Mouse (Mus musculus): ENCODE measurements at regions not wholly inside any gene's neighbourhood (a gene's known extent, or its start where the extent isn't known, plus 50 kb on each side); places are given as distances from the start of the nearest gene placed in this dataset.

DNA sequence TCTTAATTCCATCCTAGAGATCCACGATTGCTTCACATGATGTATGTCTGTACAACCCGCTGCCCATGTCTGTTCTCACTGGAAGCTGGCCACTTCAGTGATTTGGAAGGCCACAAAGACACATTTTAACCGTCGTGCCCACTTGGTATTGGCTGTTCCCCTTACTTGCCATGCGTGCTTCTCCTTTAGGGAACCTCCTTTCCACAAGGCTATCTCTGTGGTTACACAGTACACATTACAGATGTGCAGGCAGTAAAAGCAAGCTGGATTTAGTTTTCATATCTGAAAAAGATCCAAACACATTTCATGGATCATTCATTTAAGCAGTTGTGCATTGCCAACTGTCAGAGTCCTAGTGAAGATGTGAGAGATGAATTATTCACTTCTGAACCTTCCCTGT is 414.7 kb upstream of the Gm26657 start:
- H3K4me2 ChIP-seq (ENCODE audit: low read depth, low read length), result no peak overlapping the region
- WGBS, result 62% methylated on average over 5 of the region's 5 CpGs
- no peak overlapping the region for H3K27ac ChIP-seq (replicated peaks; ENCODE audit: low read depth, low read length)
- no peaks in the 10 kb centered on the region for H3K27me3 ChIP-seq (replicated peaks; ENCODE audit: control insufficient read depth, insufficient read depth, low read length)
- no peaks in the 10 kb centered on the region for H3K9me3 ChIP-seq (ENCODE audit: control insufficient read depth, low read length)
- no peak overlapping the region for H3K4me3 ChIP-seq (ENCODE audit: low read depth, low read length)
- peak; percentile 59 for DNase-seq (ENCODE audit: low spot score)
- no peaks in the 10 kb centered on the region for H3K4me1 ChIP-seq (ENCODE audit: control insufficient read depth, insufficient read depth, low read length)
- no peak overlapping the region for H3K9ac ChIP-seq (ENCODE audit: low read depth, low read length)
- no peak for ATAC-seq (ENCODE audit: low read depth)
- no peaks in the 10 kb centered on the region for H3K36me3 ChIP-seq (ENCODE audit: control insufficient read depth, insufficient read depth, low read length)

GRCm38 (mm10) chr4:56319134-56319533 is 420.7 kb upstream of the Gm26657 start:
- no peak overlapping the region for H3K4me3 ChIP-seq (ENCODE audit: low read depth, low read length)
- no peaks in the 10 kb centered on the region for H3K36me3 ChIP-seq (ENCODE audit: control insufficient read depth, insufficient read depth, low read length)
- H3K9me3 ChIP-seq (ENCODE audit: control insufficient read depth, low read length), result no peaks in the 10 kb centered on the region
- no peaks in the 10 kb centered on the region for H3K4me1 ChIP-seq (ENCODE audit: control insufficient read depth, insufficient read depth, low read length)
- H3K4me2 ChIP-seq (ENCODE audit: low read depth, low read length), result no peak overlapping the region
- no peak overlapping the region for H3K9ac ChIP-seq (ENCODE audit: low read depth, low read length)
- DNase-seq (ENCODE audit: low spot score) (peak; percentile 22), ATAC-seq (ENCODE audit: low read depth) (0 out of 2 replicates have a peak, but pooled peaks have one; percentile 26)
- H3K27ac ChIP-seq (replicated peaks; ENCODE audit: low read depth, low read length), result no peak overlapping the region; the same call in 1 of the 2 replicates
- H3K27me3 ChIP-seq (replicated peaks; ENCODE audit: control insufficient read depth, insufficient read depth, low read length), result no peaks in the 10 kb centered on the region
- 81% methylated on average over 4 of the region's 4 CpGs for WGBS

DNA sequence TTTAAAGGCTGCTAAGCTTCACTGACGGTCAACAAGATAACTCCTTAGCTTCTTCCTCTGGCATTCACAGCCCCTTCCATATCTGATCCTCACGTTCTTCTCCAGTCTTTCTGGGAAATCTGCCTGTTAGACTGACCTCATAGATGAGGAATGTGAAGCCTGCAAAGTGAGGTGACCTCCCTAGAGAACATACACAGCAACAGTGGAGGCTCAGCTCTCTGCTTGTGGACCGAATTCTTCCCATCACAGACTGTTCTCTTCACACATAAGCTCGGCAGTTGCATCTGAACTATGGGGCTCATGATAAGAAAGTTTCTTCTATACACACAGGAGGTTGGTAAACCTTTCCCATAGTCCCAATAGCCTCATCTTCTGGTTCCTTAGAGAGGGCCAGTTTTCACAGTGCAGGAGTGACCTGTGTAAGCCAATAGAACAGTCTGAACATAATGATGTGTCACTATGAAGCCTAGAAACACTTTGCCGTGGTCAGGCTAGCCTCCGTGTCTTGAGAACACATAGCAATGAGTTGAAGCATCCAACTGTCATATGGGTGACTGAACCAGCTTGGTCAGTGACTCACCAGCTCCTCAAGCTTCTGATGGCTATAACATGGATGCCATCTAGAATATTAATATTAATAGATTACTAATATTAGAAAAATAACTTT is 434.1 kb upstream of the Gm26657 start:
- Histone ChIP-seq H3K36me3 (ENCODE audit: control insufficient read depth, insufficient read depth, low read length) (no peaks in the 10 kb centered on the region), H3K4me1 (ENCODE audit: control insufficient read depth, insufficient read depth, low read length) (no peaks in the 10 kb centered on the region), H3K4me3 (ENCODE audit: low read depth, low read length) (no peak overlapping the region), H3K9me3 (ENCODE audit: control insufficient read depth, low read length) (no peaks in the 10 kb centered on the region), H3K9ac (ENCODE audit: low read depth, low read length) (no peak overlapping the region), H3K4me2 (ENCODE audit: low read depth, low read length) (no peak overlapping the region), H3K27me3 (replicated peaks; ENCODE audit: control insufficient read depth, insufficient read depth, low read length) (no peaks in the 10 kb centered on the region), H3K27ac (replicated peaks; ENCODE audit: low read depth, low read length) (no peak overlapping the region)
- no peak for ATAC-seq (ENCODE audit: low read depth)
- WGBS, result 73% methylated on average over 6 of the region's 6 CpGs
- peak; percentile 30 for DNase-seq (ENCODE audit: low spot score)

DNA sequence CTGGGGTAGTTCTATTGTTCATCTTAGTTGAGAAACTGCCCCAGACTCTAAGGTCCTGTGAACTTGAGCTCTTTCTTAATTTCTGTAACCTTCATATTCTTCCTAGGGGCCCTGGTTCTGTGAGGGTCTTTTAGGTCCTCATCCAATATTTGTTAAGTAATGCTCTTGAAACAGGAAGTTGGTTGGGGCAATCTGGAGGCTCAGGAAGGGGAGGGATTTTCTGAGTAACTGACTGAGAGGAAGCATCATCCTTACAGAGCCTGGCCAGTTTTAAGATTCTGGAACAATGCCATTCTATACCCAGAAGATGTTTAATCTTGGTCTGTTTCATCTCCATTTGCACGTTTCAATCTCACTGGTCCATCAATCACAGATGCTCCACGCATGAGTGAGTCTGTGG is 435.6 kb upstream of the Gm26657 start:
- DNase-seq (ENCODE audit: low spot score) (peak; percentile 40), ATAC-seq (ENCODE audit: low read depth) (peak; percentile 18; the same call in 1 of the 2 replicates)
- H3K9me3 ChIP-seq (ENCODE audit: control insufficient read depth, low read length), result no peaks in the 10 kb centered on the region
- H3K4me1 ChIP-seq (ENCODE audit: control insufficient read depth, insufficient read depth, low read length), result no peaks in the 10 kb centered on the region
- no peak overlapping the region for H3K9ac ChIP-seq (ENCODE audit: low read depth, low read length)
- H3K27me3 ChIP-seq (replicated peaks; ENCODE audit: control insufficient read depth, insufficient read depth, low read length), result no peaks in the 10 kb centered on the region
- H3K27ac ChIP-seq (replicated peaks; ENCODE audit: low read depth, low read length), result no peak overlapping the region
- no peak overlapping the region for H3K4me3 ChIP-seq (ENCODE audit: low read depth, low read length)
- H3K36me3 ChIP-seq (ENCODE audit: control insufficient read depth, insufficient read depth, low read length), result no peaks in the 10 kb centered on the region
- WGBS, result 47% methylated on average over 2 of the region's 2 CpGs
- no peak overlapping the region for H3K4me2 ChIP-seq (ENCODE audit: low read depth, low read length)

DNA sequence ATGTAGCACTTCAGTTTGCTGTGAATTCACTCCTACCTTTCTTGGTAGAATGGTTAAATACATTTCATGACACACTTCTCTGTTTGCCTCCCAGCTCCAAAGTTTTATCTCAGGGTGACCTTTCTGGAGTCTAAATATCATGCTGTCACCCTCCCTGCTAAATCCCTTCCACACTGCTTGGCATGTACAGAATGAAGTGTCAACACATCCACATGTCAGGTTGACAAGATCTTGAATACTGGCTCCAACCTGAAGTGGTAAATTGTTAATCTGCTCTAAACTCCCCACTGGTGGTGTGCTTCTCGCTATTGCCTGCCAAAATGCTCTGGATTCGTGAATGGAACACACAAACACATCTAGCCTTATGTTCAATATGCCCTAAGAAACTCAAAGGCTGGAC is 451.9 kb upstream of the Gm26657 start:
- 69% methylated on average over 2 of the region's 2 CpGs for WGBS
- Histone ChIP-seq H3K9me3 (ENCODE audit: control insufficient read depth, low read length) (no peaks in the 10 kb centered on the region), H3K27me3 (replicated peaks; ENCODE audit: control insufficient read depth, insufficient read depth, low read length) (no peaks in the 10 kb centered on the region), H3K4me1 (ENCODE audit: control insufficient read depth, insufficient read depth, low read length) (no peaks in the 10 kb centered on the region), H3K4me3 (ENCODE audit: low read depth, low read length) (no peak overlapping the region), H3K36me3 (ENCODE audit: control insufficient read depth, insufficient read depth, low read length) (no peaks in the 10 kb centered on the region), H3K27ac (replicated peaks; ENCODE audit: low read depth, low read length) (no peak overlapping the region), H3K4me2 (ENCODE audit: low read depth, low read length) (no peak overlapping the region), H3K9ac (ENCODE audit: low read depth, low read length) (no peak overlapping the region)
- no peak for ATAC-seq (ENCODE audit: low read depth)
- no peak for DNase-seq (ENCODE audit: low spot score)

- Histone ChIP-seq H3K4me3 (ENCODE audit: low read depth, low read length) (no peak overlapping the region), H3K27ac (replicated peaks; ENCODE audit: low read depth, low read length) (no peak overlapping the region), H3K36me3 (ENCODE audit: control insufficient read depth, insufficient read depth, low read length) (no peaks in the 10 kb centered on the region), H3K27me3 (replicated peaks; ENCODE audit: control insufficient read depth, insufficient read depth, low read length) (no peaks in the 10 kb centered on the region), H3K9ac (ENCODE audit: low read depth, low read length) (no peak overlapping the region), H3K4me1 (ENCODE audit: control insufficient read depth, insufficient read depth, low read length) (no peaks in the 10 kb centered on the region), H3K9me3 (ENCODE audit: control insufficient read depth, low read length) (no peaks in the 10 kb centered on the region), H3K4me2 (ENCODE audit: low read depth, low read length) (no peak overlapping the region)
- 57% methylated on average over 2 of the region's 2 CpGs for WGBS
- peak; percentile 44 for DNase-seq (ENCODE audit: low spot score)
- ATAC-seq (ENCODE audit: low read depth), result no peak
These were observed 455.4 kb upstream of the Gm26657 start for GRCm38 (mm10) chr4:56284490-56284889.

GRCm38 (mm10) chr4:56275836-56276235 is 464.0 kb upstream of the Gm26657 start:
- H3K27ac ChIP-seq (replicated peaks; ENCODE audit: low read depth, low read length), result no peak overlapping the region
- no peak overlapping the region for H3K4me3 ChIP-seq (ENCODE audit: low read depth, low read length)
- H3K9me3 ChIP-seq (ENCODE audit: control insufficient read depth, low read length), result no peaks in the 10 kb centered on the region
- no peak overlapping the region for H3K9ac ChIP-seq (ENCODE audit: low read depth, low read length)
- ATAC-seq (ENCODE audit: low read depth), result no peak
- no peaks in the 10 kb centered on the region for H3K4me1 ChIP-seq (ENCODE audit: control insufficient read depth, insufficient read depth, low read length)
- no peaks in the 10 kb centered on the region for H3K36me3 ChIP-seq (ENCODE audit: control insufficient read depth, insufficient read depth, low read length)
- H3K4me2 ChIP-seq (ENCODE audit: low read depth, low read length), result no peak overlapping the region
- no peak for DNase-seq (ENCODE audit: low spot score)
- WGBS, result 82% methylated on average over 3 of the region's 3 CpGs
- H3K27me3 ChIP-seq (replicated peaks; ENCODE audit: control insufficient read depth, insufficient read depth, low read length), result no peaks in the 10 kb centered on the region

DNA sequence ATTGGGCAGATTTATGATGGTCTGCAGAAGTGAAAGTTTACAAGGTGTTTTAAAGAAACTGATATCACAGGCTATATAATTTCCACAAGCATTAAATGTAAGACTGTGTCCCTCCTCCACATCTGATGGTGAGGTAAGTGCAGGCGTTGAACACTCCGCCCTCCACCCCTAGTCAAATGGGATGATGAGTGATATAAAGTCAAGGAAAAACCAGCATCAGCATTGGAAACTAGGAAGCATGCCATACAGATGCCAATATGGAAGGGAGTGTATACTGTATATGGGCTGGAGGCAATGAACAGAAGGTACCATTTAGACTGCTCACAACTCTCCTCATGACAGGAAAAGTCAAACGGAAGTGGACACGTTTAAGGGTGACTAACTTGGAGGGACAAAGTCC is 468.5 kb upstream of the Gm26657 start:
- Histone ChIP-seq H3K9me3 (ENCODE audit: control insufficient read depth, low read length) (no peaks in the 10 kb centered on the region), H3K27me3 (replicated peaks; ENCODE audit: control insufficient read depth, insufficient read depth, low read length) (no peaks in the 10 kb centered on the region), H3K36me3 (ENCODE audit: control insufficient read depth, insufficient read depth, low read length) (no peaks in the 10 kb centered on the region), H3K4me3 (ENCODE audit: low read depth, low read length) (no peak overlapping the region), H3K4me1 (ENCODE audit: control insufficient read depth, insufficient read depth, low read length) (no peaks in the 10 kb centered on the region), H3K4me2 (ENCODE audit: low read depth, low read length) (no peak overlapping the region), H3K27ac (replicated peaks; ENCODE audit: low read depth, low read length) (no peak overlapping the region), H3K9ac (ENCODE audit: low read depth, low read length) (no peak overlapping the region)
- ATAC-seq (ENCODE audit: low read depth) (no peak), DNase-seq (ENCODE audit: low spot score) (no peak)
- WGBS, result 88% methylated on average over 4 of the region's 4 CpGs

DNA sequence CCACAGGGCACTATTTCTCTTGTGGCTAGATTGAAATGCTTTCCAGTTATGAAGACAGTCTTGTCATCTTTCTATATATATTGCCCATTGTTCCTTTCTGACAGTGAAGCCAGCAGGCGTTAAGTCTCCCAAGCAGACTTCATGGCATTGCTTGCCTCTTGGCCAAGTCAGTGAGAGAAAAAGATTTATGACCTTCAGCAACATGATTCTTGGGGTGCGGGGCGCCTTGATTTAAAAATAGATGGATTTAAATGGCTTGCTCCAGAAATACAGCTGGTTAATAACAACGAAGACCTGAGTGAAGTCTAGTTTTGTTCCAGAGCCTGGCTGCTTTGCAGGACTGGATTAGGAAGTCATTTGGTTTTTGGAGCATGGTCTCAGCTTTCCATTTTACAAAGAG is 475.2 kb upstream of the Gm26657 start:
- no peak overlapping the region for H3K27ac ChIP-seq (replicated peaks; ENCODE audit: low read depth, low read length)
- peaks cover 7% of the 10 kb centered on the region; the same call in 1 of the 2 replicates for H3K4me1 ChIP-seq (ENCODE audit: control insufficient read depth, insufficient read depth, low read length)
- H3K4me2 ChIP-seq (ENCODE audit: low read depth, low read length), result no peak overlapping the region
- ATAC-seq (ENCODE audit: low read depth), result no peak
- H3K9me3 ChIP-seq (ENCODE audit: control insufficient read depth, low read length), result no peaks in the 10 kb centered on the region
- H3K4me3 ChIP-seq (ENCODE audit: low read depth, low read length), result no peak overlapping the region
- H3K27me3 ChIP-seq (replicated peaks; ENCODE audit: control insufficient read depth, insufficient read depth, low read length), result no peaks in the 10 kb centered on the region
- 78% methylated on average over 4 of the region's 4 CpGs for WGBS
- no peak overlapping the region for H3K9ac ChIP-seq (ENCODE audit: low read depth, low read length)
- no peaks in the 10 kb centered on the region for H3K36me3 ChIP-seq (ENCODE audit: control insufficient read depth, insufficient read depth, low read length)
- no peak for DNase-seq (ENCODE audit: low spot score)
